Mouse (Mus musculus) liver, embryonic 14.5 days (tissue): Measurements from ENCODE around the gene Sdr39u1. TPM values are rescaled to one million over a fixed set of nuclear protein-coding genes. Genes with fewer than 3 reads are reported as not detected.

Experiments
- ATAC-seq: fragments of 200-750 bp; cut with Nextera tagmentation; 2 replicates; pipeline ENCODE4 v1.8.0; 2017; ENCODE audit warnings: moderate number of reproducible peaks, mild to moderate bottlenecking, moderate library complexity; ENCODE audit not compliant: insufficient read depth
- DNase-seq, 3 experiments: peaks; one replicate each; pipeline ENCODE4 v3.0.0-alpha.2; 2012 to 2013; ENCODE audit warnings: low read depth in 3 of 3, low spot score in 3 of 3
- H3K27ac ChIP-seq: fragments of 300-500 bp; sonication (generic); 2 replicates; pipeline ENCODE4 v1.5.1; 2014; ENCODE audit warnings: moderate library complexity, mild to moderate bottlenecking, control low read depth, inconsistent platforms
- H3K27me3 ChIP-seq: fragments of 300-500 bp; sonication (generic); 2 replicates; pipeline ENCODE4 v1.6.1; 2014; ENCODE audit warnings: mild to moderate bottlenecking, low read length, moderate library complexity; ENCODE audit not compliant: control insufficient read depth, insufficient read depth
- H3K36me3 ChIP-seq: fragments of 300-500 bp; sonication (generic); replicated peaks from 2 replicates; pipeline ENCODE4 v1.6.1; 2014; ENCODE audit warnings: low read depth; ENCODE audit not compliant: control insufficient read depth, insufficient read depth
- H3K4me1 ChIP-seq, 2 experiments: fragments of 200-500 bp in 1 of 2; fragments of 300-500 bp in 1 of 2; sonication (generic) in 1 of 2; replicated peaks; 2 replicates each; pipeline ENCODE4 v1.6.1; 2012 to 2014; ENCODE audit warnings: antibody characterized with exemption in 1 of 2, inconsistent platforms in 1 of 2, low read length in 1 of 2; ENCODE audit not compliant: control insufficient read depth in 2 of 2, insufficient read depth in 2 of 2
- H3K4me2 ChIP-seq: fragments of 300-500 bp; sonication (generic); 2 replicates; pipeline ENCODE4 v1.6.1; 2014; ENCODE audit warnings: low read depth, mild to moderate bottlenecking, control low read depth, moderate library complexity
- H3K4me3 ChIP-seq, 2 experiments: fragments of 200-500 bp in 1 of 2; fragments of 300-500 bp in 1 of 2; sonication (generic) in 1 of 2; 2 replicates each; pipeline ENCODE4 v1.5.1; 2012 to 2014; ENCODE audit warnings: low read depth in 2 of 2, low read length in 2 of 2, mild to moderate bottlenecking in 2 of 2, control low read depth in 1 of 2, inconsistent platforms in 1 of 2, moderate library complexity in 1 of 2; ENCODE audit not compliant: insufficient read depth in 1 of 2
- H3K9ac ChIP-seq: fragments of 300-500 bp; sonication (generic); replicated peaks from 2 replicates; pipeline ENCODE4 v1.6.1; 2014; ENCODE audit warnings: mild to moderate bottlenecking, control low read depth, moderate library complexity
- H3K9me3 ChIP-seq: fragments of 300-500 bp; sonication (generic); 2 replicates; pipeline ENCODE4 v1.6.1; 2016; ENCODE audit warnings: low read length, mixed read lengths; ENCODE audit not compliant: control insufficient read depth
- CTCF ChIP-seq: IDR thresholded peaks from 2 replicates; pipeline ENCODE4 v1.5.1; 2016; ENCODE audit warnings: antibody characterized with exemption, low read depth, control low read depth
- EP300 ChIP-seq: IDR thresholded peaks from 2 replicates; pipeline ENCODE4 v1.6.1; 2016; ENCODE audit warnings: antibody characterized with exemption, low read depth
- WGBS: fragments of 180-500 bp; shearing (Covaris S2); extraction: QIAGEN DNeasy Blood & Tissue Kit; methylation state at CpG from one replicate; pipeline ENCODE4 v1.1.7; 2014; ENCODE audit not compliant: insufficient replicate concordance; 5-methylcytosine and 5-hydroxymethylcytosine counted together
- polyA plus RNA-seq, 2 experiments: library from polyadenylated mRNA; depleted of rRNA in 1 of 2; stranded (reverse) in 1 of 2; unstranded in 1 of 2; fragments of >200 nt; fragmentation: Nextera tagmentation in 1 of 2; extraction: Ambion mirVana in 1 of 2; gene quantifications; 2 replicates each; pipeline versions ENCODE4 v1.2.1 to v1.2.3; 2012 to 2014

Sdr39u1 gene
- polyA plus RNA-seq, 2 experiments, result 6.7 to 12.0 TPM

DNA sequence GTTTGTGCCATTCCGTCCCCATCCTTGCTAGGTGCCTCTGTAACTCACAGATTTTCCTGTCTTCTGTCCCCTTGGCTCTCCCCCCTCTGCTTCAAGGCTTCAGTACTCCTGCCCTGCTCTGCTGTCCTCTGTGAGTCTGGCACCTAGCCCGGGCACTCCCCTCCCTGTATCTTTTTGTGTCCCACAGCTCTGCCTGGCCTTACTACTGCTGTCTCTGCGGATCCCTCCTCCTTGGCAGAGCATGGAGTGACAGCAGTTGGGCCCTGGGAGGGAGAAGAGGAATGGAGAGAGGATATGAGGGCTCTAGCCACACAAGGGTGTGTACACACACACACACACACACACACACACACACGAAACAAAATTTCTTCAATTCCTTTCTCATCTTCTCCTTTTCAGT, 15.9 kb downstream of the Sdr39u1 start, which contains the start of gene Cbln3:
Cbln3 (minus strand) TSS at position 227 of the 400 bp plus-strand sequence.
- Histone ChIP-seq H3K9ac (peak within 1 kb of the TSS; percentile 96), H3K4me2 (peak within 1 kb of the TSS; percentile 81), H3K4me1 (peaks cover 13 to 19% of the 10 kb centered on the region in 2 experiments), H3K9me3 (no peaks in the 10 kb centered on the region), H3K27ac (peak within 1 kb of the TSS; percentile 68), H3K36me3 (peaks cover 13% of the 10 kb centered on the region), H3K4me3 (peak within 1 kb of the TSS; percentile 64 to 93), H3K27me3 (no peaks in the 10 kb centered on the region)
- no peak for ATAC-seq
- no peak for DNase-seq
- TF ChIP-seq EP300 (no peak), CTCF (no peak)
- WGBS, result 31% methylated on average over 4 of the region's 4 CpGs

DNA sequence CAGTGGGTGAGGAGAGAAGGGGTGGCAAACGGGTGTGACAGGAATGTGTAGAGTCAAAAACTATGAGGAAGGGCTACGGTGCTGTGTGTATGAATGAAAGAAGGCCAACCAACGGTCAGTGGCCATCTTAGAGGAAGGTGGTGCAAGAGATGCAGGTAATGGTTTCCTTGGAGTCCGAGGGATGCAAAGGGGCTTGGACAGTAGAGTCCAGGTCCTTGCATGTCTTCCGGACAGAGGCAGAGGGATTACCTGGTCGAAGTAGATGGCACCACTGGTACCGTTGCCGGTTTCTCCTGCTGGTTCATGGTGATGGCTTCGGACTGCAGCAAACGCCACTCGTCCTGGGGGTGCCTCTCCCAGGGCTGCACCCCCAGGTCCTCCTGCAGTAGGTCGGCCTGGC, 16.4 kb downstream of the Sdr39u1 start:
- Histone ChIP-seq H3K9me3 (no peaks in the 10 kb centered on the region), H3K36me3 (peaks cover 11% of the 10 kb centered on the region), H3K9ac (no peak overlapping the region), H3K4me3 (no peak overlapping the region), H3K4me2 (no peak overlapping the region), H3K27ac (no peak overlapping the region), H3K27me3 (no peaks in the 10 kb centered on the region), H3K4me1 (peaks cover 13 to 19% of the 10 kb centered on the region in 2 experiments)
- TF ChIP-seq EP300 (no peak), CTCF (no peak)
- no peak for DNase-seq
- ATAC-seq, result no peak
- WGBS, result 76% methylated on average over 12 of the region's 12 CpGs

DNA sequence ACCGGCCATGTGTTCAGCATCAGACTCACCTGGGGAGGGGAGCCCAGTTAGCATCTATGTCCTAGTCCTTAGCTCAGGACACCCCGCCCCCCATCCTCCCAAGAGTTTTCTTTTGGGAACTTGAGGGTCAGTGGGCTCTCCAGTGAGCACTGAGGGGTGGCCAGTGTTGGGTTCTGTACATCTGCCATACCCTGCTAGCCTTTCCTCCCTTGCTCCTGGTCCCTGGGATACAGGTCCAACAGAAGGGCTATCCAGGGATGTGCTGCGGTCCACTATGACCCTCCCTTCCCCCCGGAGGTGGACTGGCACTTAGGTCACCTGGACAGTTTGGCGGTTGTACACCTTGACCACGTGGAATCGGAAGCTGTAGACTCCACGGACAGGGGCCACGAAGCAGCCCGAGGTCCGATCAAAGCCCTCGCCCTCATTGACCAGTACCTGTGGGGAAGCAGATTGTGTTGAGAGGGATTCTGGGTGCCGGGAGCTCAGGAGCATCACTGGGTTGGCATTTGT, 16.9 kb downstream of the Sdr39u1 start:
- no peak overlapping the region for H3K4me2 ChIP-seq
- H3K27me3 ChIP-seq, result no peaks in the 10 kb centered on the region
- peaks cover 13 to 19% of the 10 kb centered on the region in 2 experiments for H3K4me1 ChIP-seq
- no peak overlapping the region for H3K4me3 ChIP-seq
- WGBS, result 80% methylated on average over 13 of the region's 13 CpGs
- DNase-seq (no peak), ATAC-seq (no peak)
- H3K36me3 ChIP-seq, result peaks cover 11% of the 10 kb centered on the region
- H3K9me3 ChIP-seq, result no peaks in the 10 kb centered on the region
- no peak overlapping the region for H3K9ac ChIP-seq
- TF ChIP-seq EP300 (no peak), CTCF (no peak)
- no peak overlapping the region for H3K27ac ChIP-seq

DNA sequence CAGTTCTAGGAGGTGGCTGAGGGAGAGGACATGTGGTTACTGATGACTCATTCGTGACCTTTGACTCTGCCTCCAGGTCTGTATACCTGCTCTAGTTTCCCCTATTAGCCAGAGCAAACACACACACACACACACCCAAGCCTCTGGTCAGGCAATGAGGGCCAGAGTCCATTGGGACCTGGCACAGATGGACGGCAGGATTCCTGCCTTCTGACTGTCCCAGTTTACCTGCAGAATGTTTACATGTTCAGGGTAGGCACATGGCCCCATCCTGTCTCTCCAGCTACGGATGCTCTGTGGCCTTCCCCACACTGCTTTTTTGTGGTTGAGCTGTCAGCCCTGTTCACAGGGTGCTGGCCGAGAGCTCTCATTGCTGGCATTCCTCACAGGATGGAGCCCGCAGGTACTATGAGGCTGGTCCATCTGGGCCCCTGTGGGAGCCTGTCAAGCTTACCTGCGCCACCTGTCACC, 17.9 kb downstream of the Sdr39u1 start:
- H3K36me3 ChIP-seq, result peaks cover 2% of the 10 kb centered on the region; the same call in 1 of the 2 replicates
- no peak overlapping the region for H3K27ac ChIP-seq
- H3K4me2 ChIP-seq, result no peak overlapping the region
- WGBS, result 38% methylated on average over 6 of the region's 6 CpGs
- H3K9ac ChIP-seq, result no peak overlapping the region
- TF ChIP-seq EP300 (no peak), CTCF (no peak)
- peaks cover 13 to 23% of the 10 kb centered on the region in 2 experiments for H3K4me1 ChIP-seq
- DNase-seq (peak in 2 of 3 experiments; percentile 35), ATAC-seq (peak; percentile 33)
- H3K4me3 ChIP-seq, result no peak overlapping the region
- H3K27me3 ChIP-seq, result no peaks in the 10 kb centered on the region; the same call in none of the 2 replicates
- no peaks in the 10 kb centered on the region for H3K9me3 ChIP-seq

DNA sequence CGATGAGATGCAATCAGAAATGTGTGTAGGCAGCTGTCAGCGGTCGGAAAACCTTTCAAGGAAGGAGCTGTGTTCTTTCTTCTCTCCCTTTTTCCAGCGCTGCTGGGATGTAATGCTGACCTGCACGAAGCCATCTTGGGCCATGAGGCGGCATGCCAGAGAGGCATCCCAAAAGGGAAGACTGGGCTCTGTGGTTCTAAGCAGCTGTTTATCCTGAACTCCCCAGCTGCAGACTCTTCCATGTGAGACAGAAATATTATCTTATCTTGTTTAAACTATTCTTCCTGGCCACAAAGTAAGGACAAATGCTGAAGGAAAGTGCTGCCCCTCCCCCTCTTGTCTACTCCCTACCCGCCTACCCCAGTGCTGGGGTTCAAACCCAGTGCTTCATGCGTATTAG, 19.1 kb downstream of the Sdr39u1 start:
- 43% methylated on average over 8 of the region's 8 CpGs for WGBS
- no peak overlapping the region for H3K4me2 ChIP-seq
- H3K9me3 ChIP-seq, result no peaks in the 10 kb centered on the region
- no peak overlapping the region for H3K4me3 ChIP-seq
- ATAC-seq (no peak), DNase-seq (no peak)
- H3K27me3 ChIP-seq, result no peaks in the 10 kb centered on the region; the same call in none of the 2 replicates
- TF ChIP-seq CTCF, result no peak
- TF ChIP-seq EP300, result no peak
- H3K36me3 ChIP-seq, result no peaks in the 10 kb centered on the region
- peaks cover 10 to 23% of the 10 kb centered on the region in 2 experiments for H3K4me1 ChIP-seq
- H3K9ac ChIP-seq, result no peak overlapping the region
- no peak overlapping the region for H3K27ac ChIP-seq
